Mouse (Mus musculus) ES-Bruce4 (cell line): ENCODE data around the gene Ubr1.

ENCODE experiments used
- CTCF ChIP-seq: IDR thresholded peaks from one replicate; pipeline ENCODE4 v1.8.1; 2011; ENCODE audit warnings: low read depth, low read length
- EP300 ChIP-seq: IDR thresholded peaks from 2 replicates; pipeline ENCODE4 v1.6.1; 2011; ENCODE audit warnings: low read depth, low read length; ENCODE audit not compliant: insufficient read depth

DNA sequence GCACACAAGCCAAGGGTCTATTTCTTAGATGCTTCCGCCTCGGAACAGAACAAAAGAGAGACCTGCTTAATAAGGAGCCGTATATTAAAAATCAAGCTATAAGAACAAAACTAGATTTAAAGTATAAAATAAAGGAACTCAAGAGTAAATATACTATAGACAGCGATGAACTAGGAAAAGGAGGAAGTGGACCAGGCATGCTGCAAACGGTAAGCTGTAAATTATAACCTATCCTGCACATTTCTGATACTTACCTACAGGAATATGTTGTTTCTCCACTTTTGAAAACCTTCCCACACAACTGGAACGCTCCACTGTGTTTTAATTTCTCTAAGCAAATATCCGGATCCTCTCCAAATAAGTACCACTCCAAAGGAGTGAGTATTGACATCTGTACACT is 7.4 kb downstream of the Ubr1 start:
- TF ChIP-seq CTCF (no peak), EP300 (no peak)
